Mouse (Mus musculus): ENCODE data around the gene Hhip.

Hhip gene

DNA sequence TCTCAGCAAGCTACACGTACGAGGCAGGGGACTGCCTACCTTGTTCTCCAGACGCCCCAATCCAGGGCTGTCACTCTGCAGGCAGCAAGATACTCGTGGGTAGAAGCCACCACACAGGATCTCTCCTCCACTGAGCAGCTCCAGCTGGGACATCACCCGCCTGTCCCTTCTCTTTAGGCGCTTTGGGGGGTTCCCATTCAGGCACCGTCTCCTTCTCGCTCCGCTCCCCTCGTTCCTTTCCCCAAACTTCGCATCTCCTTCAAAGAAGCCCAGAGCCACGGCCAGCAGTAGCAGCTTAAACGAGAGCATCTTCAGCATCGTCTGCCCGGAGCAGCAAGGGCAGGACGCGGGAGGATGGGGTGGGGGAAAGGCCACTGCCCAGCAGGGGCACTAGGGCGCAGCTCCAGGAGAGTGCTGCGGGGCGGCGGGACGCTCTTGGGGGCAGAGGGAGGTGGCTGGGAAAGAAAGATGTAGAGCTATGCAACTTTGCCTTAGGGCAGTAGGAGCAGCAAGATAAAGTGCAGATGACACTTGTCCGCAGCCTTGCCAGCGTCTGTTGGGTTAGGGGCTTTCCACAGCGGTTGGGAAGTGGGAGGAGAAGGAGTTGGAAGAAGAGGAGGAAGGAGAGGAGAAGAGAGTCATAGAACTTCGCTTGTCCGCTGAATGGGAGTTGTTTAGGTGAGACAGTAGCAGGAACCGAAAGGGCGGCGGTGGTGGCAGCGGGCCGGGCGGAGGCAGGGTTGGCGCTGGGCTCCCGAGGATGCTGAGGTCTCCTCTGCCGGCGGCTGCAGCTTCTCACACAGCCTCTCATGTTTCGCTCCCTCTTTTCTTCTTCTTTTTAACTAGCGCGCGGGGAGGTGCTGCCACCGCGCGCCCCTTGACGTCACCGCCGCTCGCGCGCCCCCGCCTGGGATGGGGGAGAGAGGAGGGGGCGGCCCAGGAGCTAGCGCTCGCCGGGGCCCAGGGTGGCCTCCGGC, at the start of gene Hhip:
TSS of gene Hhip (minus strand) at position 809 of the 977 bp plus-strand sequence.
- DNase-seq, result no peak

- DNase-seq, result no peak
These were observed 29.2 kb upstream of the Hhip start for GRCm38 (mm10) chr8:80087021-80087420.

GRCm38 (mm10) chr8:80058193-80058592, 387 bp upstream of the Hhip start:
- DNase-seq, result no peak

DNA sequence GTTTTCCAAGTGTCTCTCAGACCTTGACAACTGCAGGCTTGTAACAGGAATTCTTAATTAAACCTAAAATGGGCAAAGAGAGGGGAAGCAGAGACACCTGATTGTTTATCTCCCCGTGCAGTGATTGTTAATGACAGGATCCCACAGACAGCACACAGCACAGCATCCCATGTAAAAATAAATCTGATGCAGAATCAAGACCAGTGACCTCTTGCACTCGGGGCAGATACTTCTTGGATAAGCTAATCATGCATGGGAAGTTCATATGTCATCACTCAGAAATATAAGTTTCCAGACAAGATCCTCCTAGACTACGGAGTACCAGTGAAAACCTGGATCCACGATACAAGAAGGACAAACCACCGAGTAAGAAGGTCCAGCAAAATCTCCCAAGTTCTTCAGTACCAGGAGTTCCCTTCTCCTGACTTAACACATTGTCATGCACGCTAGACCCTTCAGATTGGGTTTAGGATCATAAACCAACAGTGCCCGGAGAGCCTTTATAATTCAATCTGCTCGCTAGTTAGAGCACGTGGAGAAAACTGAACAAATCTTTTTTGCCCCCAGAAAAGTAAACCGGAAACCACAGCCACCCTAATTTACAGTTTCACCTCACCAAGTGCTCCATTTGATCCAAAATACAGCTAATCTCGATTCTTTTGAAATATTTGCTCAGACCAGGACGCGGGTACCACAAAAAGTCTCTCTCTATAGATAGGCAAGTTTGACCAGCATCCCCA, 1.3 kb downstream of the Hhip start:
- DNase-seq, result no peak

GRCm38 (mm10) chr8:80055777-80056176, 2.0 kb downstream of the Hhip start:
- no peak for DNase-seq

GRCm38 (mm10) chr8:80055094-80055493, 2.7 kb downstream of the Hhip start:
- no peak for DNase-seq

DNA sequence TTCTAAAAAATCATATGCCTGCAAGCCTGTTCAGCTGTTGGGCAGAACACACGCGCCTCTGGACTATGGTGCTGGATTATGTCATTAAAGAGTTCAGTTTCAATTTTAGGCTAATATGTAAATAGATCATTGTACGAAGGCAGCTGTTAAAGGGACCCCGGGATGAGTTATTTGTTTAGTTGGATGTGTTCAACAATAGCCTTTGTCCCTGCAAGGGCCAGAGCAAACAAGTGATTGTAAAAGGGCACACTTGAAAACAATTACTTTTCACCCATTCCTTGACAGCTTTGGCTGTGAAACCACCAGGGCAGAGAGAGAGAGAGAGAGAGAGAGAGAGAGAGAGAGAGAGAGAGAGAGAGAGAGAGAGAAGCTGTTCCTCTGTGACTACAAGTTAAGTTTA, 3.6 kb downstream of the Hhip start:
- DNase-seq, result no peak

GRCm38 (mm10) chr8:80052838-80053237, 5.0 kb downstream of the Hhip start:
- DNase-seq, result no peak

DNA sequence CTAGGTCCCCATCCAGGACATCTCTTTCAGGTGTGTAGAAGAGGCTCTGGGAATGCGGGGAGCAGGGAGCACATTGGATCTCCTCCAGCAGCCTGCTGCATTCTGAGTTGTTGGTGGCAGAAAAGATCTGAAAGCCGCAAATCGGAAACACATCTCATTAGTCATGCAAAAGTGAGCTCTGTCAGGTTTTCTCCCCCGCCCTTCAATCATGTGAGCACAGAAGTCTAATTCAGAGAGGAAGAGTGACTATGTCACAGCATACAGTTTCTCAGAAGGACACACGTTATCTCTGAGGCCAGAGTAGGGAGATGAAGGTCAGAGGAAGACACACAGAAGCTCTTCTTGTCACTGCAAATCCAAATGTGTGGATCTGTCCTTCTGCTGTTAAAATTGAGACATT, 6.3 kb downstream of the Hhip start:
- DNase-seq, result no peak

DNA sequence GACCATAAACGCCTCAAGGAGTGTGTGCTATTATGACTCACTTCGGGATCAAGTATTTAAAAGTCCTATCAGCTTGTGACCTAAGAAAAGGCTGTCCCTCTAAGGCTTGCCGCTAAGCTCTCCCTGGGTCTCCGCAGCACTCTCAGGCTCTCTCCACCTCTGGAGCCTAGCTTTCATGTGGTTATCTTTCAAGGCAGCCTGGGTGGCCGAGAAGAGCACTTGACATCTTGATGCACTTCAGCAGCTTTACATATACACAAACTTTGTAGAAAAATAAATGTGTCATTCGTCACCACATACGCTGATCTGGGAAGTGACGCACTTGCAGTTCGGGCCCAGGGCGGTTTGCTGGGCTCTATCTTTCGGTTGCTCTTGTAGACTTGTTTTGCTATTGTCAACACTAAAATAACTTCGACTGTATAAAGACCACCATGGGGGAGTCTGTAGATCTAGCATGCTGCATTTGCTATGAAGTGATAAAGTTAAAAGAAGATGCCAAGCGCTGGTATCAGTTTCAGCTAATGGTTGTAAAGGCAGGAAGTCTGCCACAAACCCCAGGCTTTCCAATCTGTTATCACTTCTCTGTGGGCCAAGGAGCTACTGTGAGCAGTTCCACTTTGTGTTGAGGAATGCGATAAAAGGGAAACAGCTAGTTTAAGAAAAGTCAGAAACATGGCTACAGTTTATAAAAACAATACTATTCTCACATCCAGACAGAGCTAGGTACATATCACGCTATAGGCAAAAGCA, 8.4 kb downstream of the Hhip start:
- no peak for DNase-seq

DNA sequence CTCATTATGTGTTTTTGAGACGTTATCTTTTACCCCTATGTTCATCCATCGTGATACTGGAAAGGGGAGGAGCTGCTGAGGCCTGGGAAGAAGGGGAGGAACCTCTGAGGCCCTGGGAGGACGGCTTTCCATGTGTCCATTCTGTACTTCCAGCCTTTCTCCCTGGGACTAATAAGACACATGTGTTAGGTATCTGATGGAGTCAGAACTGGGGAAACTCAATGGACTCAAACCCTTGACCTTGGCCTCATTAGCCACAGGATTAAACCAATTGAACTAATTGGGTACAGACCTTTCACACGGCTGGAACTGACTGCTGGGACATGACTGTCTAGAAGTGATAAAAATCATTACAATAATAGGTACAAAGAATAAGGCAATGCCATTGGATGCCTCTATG, 9.6 kb downstream of the Hhip start:
- DNase-seq, result no peak

GRCm38 (mm10) chr8:80037644-80038253, 20.1 kb downstream of the Hhip start:
- DNase-seq, result no peak

- no peak for DNase-seq
These were observed 25.2 kb downstream of the Hhip start for GRCm38 (mm10) chr8:80032604-80033003.

DNA sequence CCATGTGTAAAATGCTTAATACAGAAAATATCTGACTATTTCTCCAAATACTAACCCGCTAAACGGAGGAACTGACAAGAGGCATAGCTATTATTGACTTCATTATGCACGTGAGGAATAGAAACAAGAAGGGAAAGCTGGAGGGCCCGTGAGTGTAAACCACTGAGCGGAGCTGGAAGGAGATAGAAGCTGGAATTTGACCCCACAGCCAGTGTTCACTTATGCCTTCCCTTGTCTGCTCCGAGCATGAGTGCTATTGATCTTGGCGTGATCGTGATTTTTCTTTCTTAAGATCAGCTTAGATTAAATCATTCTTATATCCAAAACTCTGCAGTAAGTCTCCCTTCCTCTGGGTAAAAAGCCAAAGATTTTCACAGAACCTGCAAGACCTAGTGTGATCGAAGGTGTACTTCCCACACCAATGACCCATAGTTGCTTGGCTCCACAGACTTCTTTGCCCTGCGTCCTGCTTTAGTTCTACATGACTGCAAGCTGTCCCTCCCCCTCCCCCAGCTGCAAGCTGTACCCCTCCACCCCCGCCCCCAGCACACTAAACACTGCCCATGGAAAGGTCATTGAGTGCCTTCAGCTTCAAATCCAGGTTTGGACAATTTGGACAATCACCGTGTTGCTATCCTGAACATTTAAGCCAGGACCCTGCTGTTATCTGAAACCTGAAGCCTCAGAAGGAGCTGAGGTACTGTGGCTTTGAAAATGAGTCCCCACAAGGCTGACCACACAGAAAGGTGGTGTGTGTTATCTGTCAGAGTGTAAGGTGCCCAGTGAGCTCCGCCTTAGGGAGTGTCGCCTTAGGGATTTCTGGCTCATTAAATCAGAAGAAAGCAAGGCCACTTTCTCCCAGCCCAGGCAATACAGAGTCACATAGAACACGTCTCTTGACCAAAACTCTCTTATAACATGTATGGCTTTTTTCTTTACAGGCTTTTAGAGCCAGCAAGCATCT, 26.2 kb downstream of the Hhip start:
- DNase-seq, result no peak

DNA sequence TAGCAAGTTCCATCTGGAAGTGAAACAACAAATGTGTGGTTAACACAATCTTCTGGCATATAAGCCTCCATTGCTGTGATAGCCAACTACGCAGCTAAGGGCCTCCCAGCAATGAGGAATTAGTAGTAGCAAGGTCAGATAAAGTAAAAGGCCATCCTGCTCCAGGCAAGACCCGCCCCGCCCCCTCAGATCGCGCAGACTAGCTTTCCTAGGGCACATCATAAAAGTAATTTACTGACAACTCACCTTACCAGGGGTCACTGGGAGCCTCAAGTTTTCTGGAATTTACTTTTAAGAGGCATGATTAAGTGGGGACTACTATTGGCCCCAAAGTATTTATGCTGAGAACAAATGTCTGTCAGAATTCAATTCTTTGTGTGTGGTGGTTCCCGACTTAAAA, 28.2 kb downstream of the Hhip start:
- DNase-seq, result no peak

DNA sequence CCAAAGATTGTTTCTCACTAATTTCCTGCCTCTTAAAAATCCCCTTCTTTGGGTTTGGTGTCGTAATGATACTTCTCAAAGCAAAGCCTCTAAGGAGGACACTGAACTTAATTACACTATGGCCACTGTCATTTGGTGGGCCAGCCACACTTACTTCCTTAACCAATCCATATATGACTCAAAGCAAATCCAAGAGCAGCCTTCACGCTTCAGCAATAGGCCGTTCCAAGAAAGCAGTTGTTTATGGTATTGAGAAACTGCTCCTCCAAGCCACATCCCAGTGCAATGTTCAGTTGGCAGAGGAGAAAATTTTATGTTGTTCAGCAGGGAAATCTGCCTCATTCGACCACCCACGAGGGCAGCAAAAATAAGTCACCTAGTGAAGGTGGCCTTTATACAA, 37.3 kb downstream of the Hhip start:
- no peak for DNase-seq

DNA sequence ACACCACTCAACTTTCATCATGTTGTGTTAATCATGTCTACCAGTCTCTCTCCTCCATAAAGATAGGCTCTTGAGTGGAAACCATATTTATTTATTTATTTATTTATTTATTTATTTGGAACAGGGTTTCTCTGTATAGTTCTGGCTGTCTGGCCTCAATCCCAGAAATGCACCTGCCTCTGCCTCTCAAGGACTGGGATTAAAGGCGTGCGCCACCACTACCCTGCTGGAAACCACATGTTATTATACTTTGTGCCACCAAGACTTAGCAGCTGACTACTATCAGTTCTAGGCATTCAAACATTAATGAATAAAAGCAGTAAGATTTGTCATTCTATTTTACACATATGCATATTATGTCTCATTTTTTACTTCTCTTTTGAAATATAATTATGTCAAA, 42.0 kb downstream of the Hhip start:
- no peak for DNase-seq

DNA sequence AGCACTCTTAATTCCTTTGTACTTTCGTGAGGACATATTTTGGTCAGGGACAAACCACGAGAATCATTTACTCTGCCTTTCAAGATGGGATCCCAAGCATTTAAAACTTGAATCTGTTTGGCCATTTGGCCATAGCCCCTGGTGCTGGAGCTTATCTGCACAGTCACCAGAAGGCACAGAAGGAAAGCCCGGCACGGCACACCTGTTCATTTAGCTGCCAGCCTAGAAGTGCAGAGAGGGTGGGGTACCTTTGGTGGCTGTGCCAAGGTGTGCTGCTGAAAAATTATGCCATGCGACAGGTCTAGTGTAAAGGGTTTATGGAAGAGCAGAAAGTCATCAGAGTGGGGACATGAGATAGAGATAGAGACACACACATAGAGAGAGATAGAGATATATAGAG, 53.4 kb downstream of the Hhip start:
- no peak for DNase-seq

DNA sequence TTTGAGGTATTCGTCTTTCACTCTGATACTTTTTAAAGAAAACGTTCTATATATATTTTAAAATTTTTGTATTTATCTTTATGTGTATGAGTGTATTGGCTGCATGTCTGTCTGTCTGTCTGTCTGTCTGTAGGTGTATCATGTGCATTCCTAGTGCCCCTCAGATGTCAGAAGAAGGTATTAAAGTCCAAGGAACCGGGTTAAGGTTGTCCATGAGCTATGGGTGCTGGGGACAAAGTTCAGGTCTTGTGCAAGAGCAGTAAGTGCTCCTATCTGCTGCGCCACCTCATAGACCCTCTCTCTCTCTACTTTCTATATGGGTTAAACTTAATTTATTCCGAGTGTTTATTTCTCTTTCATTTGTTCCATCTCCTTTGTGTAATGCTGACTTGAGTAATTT, 55.5 kb downstream of the Hhip start:
- DNase-seq, result no peak

GRCm38 (mm10) chr8:79995075-79995474, 62.7 kb downstream of the Hhip start:
- DNase-seq, result no peak

DNA sequence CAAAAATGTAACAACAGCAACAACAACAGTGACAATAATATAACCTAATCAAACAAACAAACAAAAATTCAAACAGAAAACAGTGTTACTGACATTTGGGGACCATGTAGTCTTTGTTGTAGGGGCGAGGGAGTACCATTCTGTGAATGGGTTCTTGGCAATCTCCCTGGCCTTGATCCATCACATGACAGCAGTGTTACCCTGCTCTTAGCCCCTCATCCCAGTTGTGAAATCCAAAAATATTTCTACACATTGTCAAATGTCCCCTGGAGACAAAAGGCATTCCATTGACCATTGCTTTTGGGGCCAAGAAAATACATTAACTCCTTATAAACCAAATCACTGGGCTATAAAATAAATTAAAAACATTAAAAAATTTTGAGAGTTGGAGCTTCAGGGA, 64.3 kb downstream of the Hhip start:
- no peak for DNase-seq

Measured in kidney, adult 11 months (tissue).